Comparison of ENCODE assay signal across 8 mouse cellular contexts in genomic region chr19:55315452-55316108, GRCm38 (mm10). TPM values are rescaled to one million over a fixed set of nuclear protein-coding genes. Genes with fewer than 3 reads are reported as not detected.
DNase-seq lines count a peak whose midpoint lies in the region; ATAC-seq and TF ChIP-seq lines count a peak whose summit lies in the region.

TSS of gene Zdhhc6 (minus strand) at chr19:55316032.

- peaks cover 24% of the 10 kb centered on the region for H3K36me3 ChIP-seq in hindbrain, embryonic 14.5 days (replicated peaks; ENCODE audit: control insufficient read depth, insufficient read depth)

- DNase-seq in gastrocnemius, adult 2 months = peak; percentile 92
- no peak for DNase-seq in hindbrain, embryonic 14.5 days (ENCODE audit: low spot score)
- DNase-seq in layer of hippocampus, postnatal 25 days (ENCODE audit: extremely low spot score in 1 of 2, low spot score in 1 of 2) = peak in 1 of 2 experiments; percentile 86
- DNase-seq in lung, postnatal 10 days = peak; percentile 87
- DNase-seq in right cerebral cortex, adult 18-20 months = peak; percentile 82
- DNase-seq in urinary bladder, postnatal 10 days (ENCODE audit: low spot score) = peak; percentile 41

- intact Hi-C loops in gastrocnemius, adult 2 months (cut with DNase I) = loop anchor here (10.0 kb wide), 1 partner anchor 241 kb away; no protein-coding TSS in a partner anchor

- no peaks in the 10 kb centered on the region for H3K9me3 ChIP-seq in hindbrain, embryonic 14.5 days (ENCODE audit: control insufficient read depth, low read length)

- peak within 1 kb of the TSS; percentile 91 for H3K9ac ChIP-seq in hindbrain, embryonic 14.5 days

- H3K4me2 ChIP-seq in hindbrain, embryonic 14.5 days (replicated peaks) = peak within 1 kb of the TSS; percentile 92

- WGBS in hindbrain, embryonic 14.5 days = under 1% methylated on average over 60 of the region's 60 CpGs

- peaks cover 27% of the 10 kb centered on the region for H3K4me1 ChIP-seq in hindbrain, embryonic 14.5 days (replicated peaks; ENCODE audit: control insufficient read depth, insufficient read depth, low read length)

- peak; percentile 41 for ATAC-seq in activated CD4-positive, CD25-positive, alpha-beta regulatory T cell, adult 4 months
- ATAC-seq in common myeloid progenitor, adult 5-6 weeks (replicated peaks; ENCODE audit: low read depth, poor library complexity, severe bottlenecking) = peak; percentile 82
- peak; percentile 84 for ATAC-seq in hindbrain, embryonic 14.5 days (ENCODE audit: low FRiP score)

- TF ChIP-seq CTCF in gastrocnemius, adult 2 months (IDR thresholded peaks at IDR 0.05) = no peak

- peak within 1 kb of the TSS; percentile 94 for H3K27ac ChIP-seq in gastrocnemius, adult 2 months
- H3K27ac ChIP-seq in hindbrain, embryonic 14.5 days = peak within 1 kb of the TSS; percentile 85

- peak within 1 kb of the TSS; percentile 94 for H3K4me3 ChIP-seq in gastrocnemius, adult 2 months
- peak within 1 kb of the TSS; percentile 80 for H3K4me3 ChIP-seq in hindbrain, embryonic 14.5 days (replicated peaks; ENCODE audit: low read length)

- H3K27me3 ChIP-seq in hindbrain, embryonic 14.5 days (ENCODE audit: control insufficient read depth, insufficient read depth, low read length) = no peaks in the 10 kb centered on the region

RNA-seq across cellular contexts. Expression of gene Zdhhc6, which starts in this region (rescaled TPM):
- polyA plus RNA-seq in activated CD4-positive, CD25-positive, alpha-beta regulatory T cell, adult 4 months (2017; shearing (Covaris generic)) = 10 to 100 TPM; 64.8 to 66.0 TPM
- 45.0 and 64.5 TPM in 2 replicates for total RNA-seq in common myeloid progenitor, adult 5-6 weeks (2017)
- total RNA-seq in gastrocnemius, adult 2 months (2021) = 10 to 100 TPM; 19.6 to 23.3 TPM
- polyA plus RNA-seq in hindbrain, embryonic 14.5 days (2014; fragmentation: Nextera tagmentation; extraction: Ambion mirVana) = 66.3 and 69.0 TPM in 2 replicates
- 10 to 100 TPM; 27.3 to 27.9 TPM for total RNA-seq in layer of hippocampus, postnatal 25 days (2021)
